Mouse (Mus musculus) spleen, adult 2 months (tissue): ENCODE measurements around the gene Vinac1. TPM values are rescaled to one million over a fixed set of nuclear protein-coding genes. Genes with fewer than 3 reads are reported as not detected.

Experiments used
- DNase-seq, 2 experiments: peaks; one replicate each; pipeline versions ENCODE4 v3.0.0 to v3.0.0-alpha.2; 2012 to 2021; ENCODE audit warnings: low spot score in 2 of 2, low read depth in 1 of 2
- H3K27ac ChIP-seq: fragments of 200-500 bp; 2 replicates; pipeline ENCODE4 v1.5.1; 2012; ENCODE audit warnings: low read length, inconsistent platforms; ENCODE audit not compliant: insufficient read depth
- H3K27me3 ChIP-seq: fragments of 200-500 bp; 2 replicates; pipeline ENCODE4 v1.6.1; 2012; ENCODE audit warnings: mild to moderate bottlenecking, moderate library complexity, low read length, inconsistent platforms; ENCODE audit not compliant: control insufficient read depth, insufficient read depth
- H3K36me3 ChIP-seq: fragments of 200-500 bp; 2 replicates; pipeline ENCODE4 v1.6.1; 2012; ENCODE audit warnings: mild to moderate bottlenecking, low read length, inconsistent platforms; ENCODE audit not compliant: control insufficient read depth, insufficient read depth
- H3K4me1 ChIP-seq: fragments of 200-500 bp; 2 replicates; pipeline ENCODE4 v1.6.1; 2011; ENCODE audit warnings: inconsistent platforms; ENCODE audit not compliant: control insufficient read depth, insufficient read depth, insufficient read length
- H3K4me3 ChIP-seq: fragments of 200-500 bp; 2 replicates; pipeline ENCODE4 v1.5.1; 2011; ENCODE audit warnings: mild to moderate bottlenecking, inconsistent platforms; ENCODE audit not compliant: insufficient read depth, insufficient read length; ENCODE audit errors: extremely low read depth
- CTCF ChIP-seq: fragments of 200-500 bp; IDR thresholded peaks from 2 replicates; pipeline ENCODE4 v1.5.1; 2011; ENCODE audit warnings: mild to moderate bottlenecking, inconsistent platforms; ENCODE audit not compliant: insufficient read depth, insufficient read length, insufficient replicate concordance; ENCODE audit errors: extremely low read depth
- POLR2A ChIP-seq: fragments of 200-500 bp; IDR thresholded peaks from 2 replicates; pipeline ENCODE4 v1.6.1; 2011; ENCODE audit warnings: low read depth, low read length, inconsistent platforms
- WGBS: fragments of 180-500 bp; shearing (Covaris S2); methylation state at CpG from one replicate; pipeline ENCODE4 v1.1.7; 2018; 5-methylcytosine and 5-hydroxymethylcytosine counted together
- polyA plus RNA-seq: library from polyadenylated mRNA; depleted of rRNA; stranded (reverse); fragments of >200 nt; gene quantifications from 2 replicates; pipeline ENCODE4 v1.2.3, GENCODE M21; 2012

Vinac1 gene
- polyA plus RNA-seq, 1 experiment: not detected

GRCm38 (mm10) chr2:129046172-129046845 is 1.7 kb downstream of the Vinac1 start:
- Histone ChIP-seq H3K4me3 (no peak overlapping the region), H3K36me3 (no peaks in the 10 kb centered on the region), H3K27me3 (no peaks in the 10 kb centered on the region), H3K4me1 (no peaks in the 10 kb centered on the region), H3K27ac (no peak overlapping the region)
- TF ChIP-seq CTCF (no peak), POLR2A (no peak)
- no peak for DNase-seq
- WGBS: 84% methylated on average over 6 of the region's 6 CpGs

GRCm38 (mm10) chr2:129040567-129040966 is 7.4 kb downstream of the Vinac1 start:
- TF ChIP-seq CTCF: no peak
- no peak for TF ChIP-seq POLR2A
- 9% methylated on average over 6 of the region's 6 CpGs for whole genome bisulfite sequencing
- Histone ChIP-seq H3K4me3 (no peak overlapping the region), H3K27ac (no peak overlapping the region), H3K27me3 (peaks cover 1% of the 10 kb centered on the region), H3K36me3 (no peaks in the 10 kb centered on the region), H3K4me1 (peaks cover 9% of the 10 kb centered on the region)
- DNase-seq: no peak

- H3K4me1 ChIP-seq: peaks cover 9% of the 10 kb centered on the region
- peak overlapping the region; percentile 20; the same call in 1 of the 2 replicates for H3K4me3 ChIP-seq
- H3K36me3 ChIP-seq: no peaks in the 10 kb centered on the region
- TF ChIP-seq CTCF (no peak), POLR2A (no peak)
- no peak overlapping the region for H3K27ac ChIP-seq
- 7% methylated on average over 55 of the region's 62 CpGs for WGBS
- peaks cover 1% of the 10 kb centered on the region for H3K27me3 ChIP-seq
- DNase-seq: no peak
Measured at GRCm38 (mm10) chr2:129038937-129039631, 8.9 kb downstream of the Vinac1 start.

GRCm38 (mm10) chr2:129038426-129038936 is 9.5 kb downstream of the Vinac1 start:
- Histone ChIP-seq H3K27me3 (peaks cover 1% of the 10 kb centered on the region), H3K36me3 (no peaks in the 10 kb centered on the region), H3K27ac (no peak overlapping the region), H3K4me3 (peak overlapping the region; percentile 20; the same call in 1 of the 2 replicates), H3K4me1 (peaks cover 9% of the 10 kb centered on the region)
- DNase-seq: no peak
- TF ChIP-seq POLR2A (no peak), CTCF (no peak)
- 32% methylated on average over 15 of the region's 15 CpGs for WGBS

GRCm38 (mm10) chr2:129035381-129035780 is 12.6 kb downstream of the Vinac1 start:
- WGBS: 87% methylated on average over 5 of the region's 5 CpGs
- no peak overlapping the region for H3K4me3 ChIP-seq
- no peak overlapping the region for H3K27ac ChIP-seq
- TF ChIP-seq POLR2A: no peak
- TF ChIP-seq CTCF: no peak
- no peaks in the 10 kb centered on the region for H3K36me3 ChIP-seq
- peaks cover 1% of the 10 kb centered on the region for H3K27me3 ChIP-seq
- H3K4me1 ChIP-seq: peaks cover 9% of the 10 kb centered on the region
- DNase-seq: no peak

GRCm38 (mm10) chr2:129024820-129025219 is 23.2 kb downstream of the Vinac1 start:
- TF ChIP-seq POLR2A (no peak), CTCF (no peak)
- H3K27me3 ChIP-seq: no peaks in the 10 kb centered on the region
- H3K4me3 ChIP-seq: no peak overlapping the region
- DNase-seq: no peak
- no peaks in the 10 kb centered on the region for H3K4me1 ChIP-seq
- WGBS: 89% methylated on average over 9 of the region's 9 CpGs
- no peak overlapping the region for H3K27ac ChIP-seq
- H3K36me3 ChIP-seq: peaks cover 3% of the 10 kb centered on the region; the same call in 1 of the 2 replicates
